In the genomic region with DNA sequence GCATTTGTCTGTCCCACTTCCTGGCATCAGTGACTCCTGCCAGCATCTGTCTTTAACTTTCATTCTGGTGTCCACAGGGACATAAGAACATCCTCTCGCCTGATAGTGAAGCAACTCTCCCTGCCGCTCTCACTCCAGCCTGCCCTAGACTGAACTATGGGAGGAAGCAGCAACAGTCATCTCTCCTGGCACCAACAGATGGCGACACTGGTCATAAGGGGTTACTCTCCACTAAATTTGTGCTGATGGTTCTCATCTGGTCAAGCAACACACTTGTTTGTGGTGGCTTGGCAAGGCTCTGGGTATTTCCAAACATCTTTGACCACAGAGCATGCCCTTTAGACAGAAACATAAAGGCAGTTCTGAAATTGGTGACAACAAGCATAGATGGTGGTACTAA, we compare ENCODE assay signal across 16 mouse cellular contexts.
A peak's percentile ranks its signal among the peaks of the same experiment; 100 is the strongest.
DNase-seq lines count a peak whose midpoint lies in the region; ATAC-seq and TF ChIP-seq lines count a peak whose summit lies in the region.
"Had no signal": no experiment of that assay in that cellular context is flagged by ENCODE, and none has a peak within 500 bp of the region (broad histone marks: within the 10 kb centered on the region; RNA-seq: fewer than 3 reads in every experiment).

No protein-coding gene starts in this region.

- H3K9me3 ChIP-seq in hindbrain, postnatal 0 days (ENCODE audit: low read length) = no peaks in the 10 kb centered on the region
- no peaks in the 10 kb centered on the region for H3K9me3 ChIP-seq in hindbrain, embryonic 11.5 days (ENCODE audit: control insufficient read depth, low read length)
- H3K9me3 ChIP-seq: forebrain, embryonic 15.5 days; midbrain, embryonic 13.5 days had no signal

- no peak overlapping the region for H3K4me3 ChIP-seq in hindbrain, postnatal 0 days (ENCODE audit: low read length)
- H3K4me3 ChIP-seq in hindbrain, embryonic 11.5 days (ENCODE audit: low read depth, low read length) = no peak overlapping the region
- H3K4me3 ChIP-seq: forebrain, embryonic 15.5 days; gastrocnemius, adult 2 months; midbrain, embryonic 13.5 days had no signal

- POLR2A ChIA-PET in Patski (lab: Charles Lee) = no interaction called here

- no peak overlapping the region for H3K9ac ChIP-seq in hindbrain, postnatal 0 days (replicated peaks; ENCODE audit: low read length)
- no peak overlapping the region for H3K9ac ChIP-seq in hindbrain, embryonic 11.5 days (ENCODE audit: low read depth, low read length)
- H3K9ac ChIP-seq: forebrain, embryonic 15.5 days; midbrain, embryonic 13.5 days had no signal

- ATAC-seq in hindbrain, postnatal 0 days = no peak
- ATAC-seq in hindbrain, embryonic 11.5 days (ENCODE audit: low FRiP score) = no peak
- no peak for ATAC-seq in Patski
- 0 out of 2 replicates have a peak, but pooled peaks have one; percentile 42 for ATAC-seq in megakaryocyte progenitor cell, adult 5-6 weeks (replicated peaks; ENCODE audit: poor library complexity)
- no peak for ATAC-seq in cerebellum, adult (ENCODE audit: insufficient number of reproducible peaks, low FRiP score, low TSS enrichment)
- ATAC-seq: CD4-positive, CD25-positive, alpha-beta regulatory T cell, adult 4 months; forebrain, embryonic 15.5 days; hindbrain, embryonic 16.5 days; midbrain, embryonic 13.5 days had no signal

- DNase-seq in hindbrain, postnatal 0 days (ENCODE audit: low spot score) = no peak
- no peak for DNase-seq in hindbrain, embryonic 11.5 days (ENCODE audit: low spot score)
- peak; percentile 50 for DNase-seq in lung, postnatal 10 days
- no peak for DNase-seq in lung, postnatal 25 days (ENCODE audit: low spot score)
- DNase-seq in Patski (ENCODE audit: low read depth, low spot score) = no peak
- DNase-seq in yolk sac, embryonic 10.5 days (ENCODE audit: low spot score) = no peak
- DNase-seq: adrenal gland, adult 2 months; cerebellum, adult 9-11 months; gastrocnemius, adult 2 months; thymus, adult 18-20 months had no signal

- CTCF ChIA-PET in Patski (lab: Charles Lee) = interaction anchor here (1.4 kb wide), 1 partner anchor 23 kb away, joined by 3 read pairs; no protein-coding TSS in a partner anchor

- H3K4me1 ChIP-seq in hindbrain, postnatal 0 days (ENCODE audit: insufficient read depth, low read length) = no peaks in the 10 kb centered on the region
- no peaks in the 10 kb centered on the region for H3K4me1 ChIP-seq in hindbrain, embryonic 11.5 days (replicated peaks; ENCODE audit: control insufficient read depth, insufficient read depth, low read length)
- H3K4me1 ChIP-seq: forebrain, embryonic 15.5 days; midbrain, embryonic 13.5 days had no signal

- H3K27ac ChIP-seq in hindbrain, postnatal 0 days = no peak overlapping the region
- H3K27ac ChIP-seq in hindbrain, embryonic 11.5 days (ENCODE audit: low read depth, low read length) = no peak overlapping the region
- H3K27ac ChIP-seq: forebrain, embryonic 15.5 days; gastrocnemius, adult 2 months; midbrain, embryonic 13.5 days had no signal

- no peak overlapping the region for H3K4me2 ChIP-seq in hindbrain, postnatal 0 days (ENCODE audit: low read depth, low read length)
- no peak overlapping the region for H3K4me2 ChIP-seq in hindbrain, embryonic 11.5 days (replicated peaks; ENCODE audit: low read depth, low read length)
- H3K4me2 ChIP-seq: forebrain, embryonic 15.5 days; midbrain, embryonic 13.5 days had no signal

- no peaks in the 10 kb centered on the region for H3K27me3 ChIP-seq in hindbrain, postnatal 0 days (ENCODE audit: insufficient read depth, low read length)
- no peaks in the 10 kb centered on the region for H3K27me3 ChIP-seq in hindbrain, embryonic 11.5 days (ENCODE audit: control insufficient read depth, insufficient read depth, low read length)
- no peaks in the 10 kb centered on the region for H3K27me3 ChIP-seq in Patski
- H3K27me3 ChIP-seq: forebrain, embryonic 15.5 days; midbrain, embryonic 13.5 days had no signal

- in situ Hi-C loops in Patski (cut with MboI; ENCODE audit: low pct_unique_long_range_greater_than_20kb) = no loop called here

- 68% methylated on average over 3 of the region's 3 CpGs for WGBS in hindbrain, postnatal 0 days
- WGBS in hindbrain, embryonic 11.5 days = 81% methylated on average over 3 of the region's 3 CpGs

- no peaks in the 10 kb centered on the region for H3K36me3 ChIP-seq in hindbrain, postnatal 0 days (ENCODE audit: insufficient read depth, low read length)
- H3K36me3 ChIP-seq in hindbrain, embryonic 11.5 days (ENCODE audit: control insufficient read depth, insufficient read depth, low read length) = no peaks in the 10 kb centered on the region

- peak; percentile 42; the same call in 1 of the 2 replicates for TF ChIP-seq CTCF in hindbrain, postnatal 0 days (IDR thresholded peaks at IDR 0.05; ENCODE audit: low read depth)
- TF ChIP-seq CTCF in Patski (IDR thresholded peaks at IDR 0.05) = peak; percentile 22
